Mouse (Mus musculus) heart, postnatal 0 days (tissue): ENCODE results near the gene Asf1b.

Experiments used
- CTCF ChIP-seq: IDR thresholded peaks from 2 replicates; pipeline ENCODE4 v1.5.1; 2016; ENCODE audit warnings: antibody characterized with exemption, control low read depth, low read depth
- EP300 ChIP-seq: IDR thresholded peaks from 2 replicates; pipeline ENCODE4 v1.6.1; 2016; ENCODE audit warnings: antibody characterized with exemption, low read depth

DNA sequence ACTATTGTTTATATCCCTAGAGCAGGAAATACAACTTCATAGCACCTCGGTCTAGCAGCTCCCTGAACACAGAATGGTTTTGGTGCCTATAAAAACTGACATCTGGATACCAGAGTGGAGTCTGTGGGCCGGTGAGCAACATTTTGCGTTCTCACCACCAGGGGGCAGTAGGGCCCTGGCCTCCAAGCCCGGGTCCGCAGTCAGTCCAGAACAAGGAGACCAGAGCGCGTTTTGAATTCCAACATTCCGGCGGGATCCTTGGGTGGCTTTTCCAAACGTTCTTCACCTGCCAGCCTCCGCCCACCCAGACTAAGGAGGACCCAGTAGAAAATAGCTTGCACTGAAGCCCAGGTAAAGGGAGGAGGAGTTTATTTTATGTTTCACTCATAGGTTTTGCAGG, 54.6 kb downstream of the Asf1b start:
- TF ChIP-seq CTCF: peak; percentile 94
- no peak for TF ChIP-seq EP300
